Mouse (Mus musculus) MEL (cell line): ENCODE results near the gene Nckap1. TPM values are rescaled to one million over a fixed set of nuclear protein-coding genes. Genes with fewer than 3 reads are reported as not detected.

Experiments used
- DNase-seq: peaks from one replicate; pipeline ENCODE4 v3.0.0; 2011; ENCODE audit warnings: low read depth, low spot score
- H3K27ac ChIP-seq: 2 replicates; pipeline ENCODE4 v1.5.1; 2012; ENCODE audit warnings: low read depth, mild to moderate bottlenecking, control low read depth, low read length, moderate library complexity; ENCODE audit not compliant: control insufficient read depth
- H3K27me3 ChIP-seq, 2 experiments: fragments of 150-350 bp in 1 of 2; sonication (generic) in 1 of 2; 2 replicates each; pipeline ENCODE4 v1.6.1; 2012; ENCODE audit warnings: low read length in 2 of 2, mild to moderate bottlenecking in 2 of 2, improper control_type of control experiment in 1 of 2, moderate library complexity in 1 of 2; ENCODE audit not compliant: insufficient read depth in 2 of 2, control insufficient read depth in 1 of 2
- H3K36me3 ChIP-seq, 2 experiments: 2 replicates each; pipeline ENCODE4 v1.6.1; 2012 to 2014; ENCODE audit warnings: low read length in 2 of 2, improper control_type of control experiment in 1 of 2, inconsistent platforms in 1 of 2, mild to moderate bottlenecking in 1 of 2; ENCODE audit not compliant: insufficient read depth in 2 of 2, control insufficient read depth in 1 of 2
- H3K4me1 ChIP-seq, 2 experiments: fragments of 150-350 bp in 1 of 2; sonication (generic) in 1 of 2; 2 replicates each; pipeline ENCODE4 v1.6.1; 2012; ENCODE audit warnings: low read length in 2 of 2, improper control_type of control experiment in 1 of 2, mild to moderate bottlenecking in 1 of 2; ENCODE audit not compliant: insufficient read depth in 2 of 2, control insufficient read depth in 1 of 2
- H3K4me3 ChIP-seq, 2 experiments: fragments of 150-350 bp in 1 of 2; sonication (generic) in 1 of 2; 2 replicates each; pipeline ENCODE4 v1.5.1; 2012; ENCODE audit warnings: low read depth in 2 of 2, low read length in 2 of 2, mild to moderate bottlenecking in 2 of 2, moderate library complexity in 2 of 2, control low read depth in 1 of 2, improper control_type of control experiment in 1 of 2; ENCODE audit not compliant: control insufficient read depth in 1 of 2, insufficient read depth in 1 of 2
- H3K79me2 ChIP-seq: 2 replicates; pipeline ENCODE4 v1.6.1; 2012; ENCODE audit warnings: mild to moderate bottlenecking, low read length, moderate library complexity; ENCODE audit not compliant: control insufficient read depth, poor library complexity, insufficient read depth
- H3K9ac ChIP-seq: 2 replicates; pipeline ENCODE4 v1.6.1; 2012; ENCODE audit warnings: low read depth, mild to moderate bottlenecking, control low read depth, low read length, moderate library complexity; ENCODE audit not compliant: control insufficient read depth, poor library complexity, severe bottlenecking
- H3K9me3 ChIP-seq: fragments of 150-350 bp; sonication (generic); replicated peaks from 2 replicates; pipeline ENCODE4 v1.6.1; 2012; ENCODE audit warnings: mild to moderate bottlenecking, low read length, improper control_type of control experiment, moderate library complexity; ENCODE audit not compliant: insufficient read depth
- BHLHE40 ChIP-seq: IDR thresholded peaks from 2 replicates; pipeline ENCODE4 v1.6.1; 2012; ENCODE audit warnings: low read depth, mild to moderate bottlenecking, inconsistent platforms, low read length, improper control_type of control experiment, borderline replicate concordance
- CHD2 ChIP-seq: IDR thresholded peaks from 2 replicates; pipeline ENCODE4 v1.6.1; 2011; ENCODE audit warnings: low read length, improper control_type of control experiment
- CTCF ChIP-seq, 3 experiments: IDR thresholded peaks in 2 of 3; conservative IDR thresholded peaks in 1 of 3; 2 replicates each; pipeline ENCODE4 v1.5.1; 2011 to 2012; ENCODE audit warnings: low read length in 3 of 3, low read depth in 2 of 3, mild to moderate bottlenecking in 2 of 3, improper control_type of control experiment in 1 of 3, inconsistent platforms in 1 of 3, mixed read lengths in 1 of 3, moderate library complexity in 1 of 3; ENCODE audit not compliant: control insufficient read depth in 1 of 3, insufficient read depth in 1 of 3, poor library complexity in 1 of 3, severe bottlenecking in 1 of 3
- E2F4 ChIP-seq: IDR thresholded peaks from 2 replicates; pipeline ENCODE4 v1.6.1; 2011; ENCODE audit warnings: low read depth, low read length, improper control_type of control experiment, borderline replicate concordance
- EP300 ChIP-seq, 2 experiments: IDR thresholded peaks; 2 replicates each; pipeline ENCODE4 v1.6.1; 2011; ENCODE audit warnings: improper control_type of control experiment in 2 of 2, low read length in 2 of 2, low read depth in 1 of 2, mild to moderate bottlenecking in 1 of 2
- GABPA ChIP-seq: IDR thresholded peaks from 2 replicates; pipeline ENCODE4 v1.6.1; 2012; ENCODE audit warnings: low read depth, mild to moderate bottlenecking, inconsistent platforms, low read length, improper control_type of control experiment, moderate library complexity
- JUND ChIP-seq: IDR thresholded peaks from 2 replicates; pipeline ENCODE4 v1.6.1; 2011; ENCODE audit warnings: low read depth, mild to moderate bottlenecking, improper control_type of control experiment, low read length
- KAT2A ChIP-seq: conservative IDR thresholded peaks from 2 replicates; pipeline ENCODE4 v1.6.1; 2012; ENCODE audit warnings: low read depth, low read length, improper control_type of control experiment, inconsistent platforms
- MAFK ChIP-seq: IDR thresholded peaks from 2 replicates; pipeline ENCODE4 v1.6.1; 2011; ENCODE audit warnings: low read depth, mild to moderate bottlenecking, low read length, improper control_type of control experiment, borderline replicate concordance
- MYC ChIP-seq: IDR thresholded peaks from 2 replicates; pipeline ENCODE4 v1.6.1; 2011; ENCODE audit warnings: low read depth, mild to moderate bottlenecking, low read length, improper control_type of control experiment, moderate library complexity
- POLR2A ChIP-seq, 2 experiments: IDR thresholded peaks; 2 replicates each; pipeline ENCODE4 v1.6.1; 2011 to 2012; ENCODE audit warnings: low read length in 2 of 2, mild to moderate bottlenecking in 2 of 2, control low read depth in 1 of 2, improper control_type of control experiment in 1 of 2, low read depth in 1 of 2, moderate library complexity in 1 of 2; ENCODE audit not compliant: control insufficient read depth in 1 of 2, insufficient read depth in 1 of 2, poor library complexity in 1 of 2
- POLR2AphosphoS2 ChIP-seq: IDR thresholded peaks from 2 replicates; pipeline ENCODE4 v1.6.1; 2011; ENCODE audit warnings: low read length, improper control_type of control experiment
- POLR2AphosphoS5 ChIP-seq: IDR thresholded peaks from 2 replicates; pipeline ENCODE4 v1.6.1; 2012; ENCODE audit warnings: low read depth, borderline replicate concordance, mild to moderate bottlenecking, inconsistent platforms, low read length, moderate library complexity, mixed read lengths
- RAD21 ChIP-seq: IDR thresholded peaks from 2 replicates; pipeline ENCODE4 v1.6.1; 2011; ENCODE audit warnings: mild to moderate bottlenecking, low read depth, low read length, improper control_type of control experiment
- RCOR1 ChIP-seq: IDR thresholded peaks from 2 replicates; pipeline ENCODE4 v1.6.1; 2012; ENCODE audit warnings: low read depth, mild to moderate bottlenecking, inconsistent platforms, low read length, improper control_type of control experiment
- SIN3A ChIP-seq: IDR thresholded peaks from 2 replicates; pipeline ENCODE4 v1.6.1; 2012; ENCODE audit warnings: low read length, improper control_type of control experiment, inconsistent platforms
- SMC3 ChIP-seq: IDR thresholded peaks from 2 replicates; pipeline ENCODE4 v1.6.1; 2011; ENCODE audit warnings: low read depth, low read length, improper control_type of control experiment
- USF1 ChIP-seq: IDR thresholded peaks from 2 replicates; pipeline ENCODE4 v1.6.1; 2014; ENCODE audit warnings: low read depth, mild to moderate bottlenecking, inconsistent platforms, low read length, improper control_type of control experiment, moderate library complexity
- ZMIZ1 ChIP-seq: IDR thresholded peaks from 2 replicates; pipeline ENCODE4 v1.6.1; 2012; ENCODE audit warnings: low read depth, mild to moderate bottlenecking, inconsistent platforms, low read length, improper control_type of control experiment, moderate library complexity
- polyA plus RNA-seq, 2 experiments: library from polyadenylated mRNA; stranded (reverse) in 1 of 2; unstranded in 1 of 2; fragments of >175 nt in 1 of 2; fragments of >200 nt in 1 of 2; gene quantifications; 2 replicates each; pipeline versions ENCODE4 v1.2.1 to v1.2.4; 2012; ENCODE audit warnings: low replicate concordance in 2 of 2, low read depth in 1 of 2; ENCODE audit not compliant: insufficient read length in 2 of 2, insufficient read depth in 1 of 2, missing spikeins in 1 of 2
- total RNA-seq: library from RNA; depleted of rRNA; stranded (reverse); fragments of 300-350 nt; gene quantifications from 2 replicates; pipeline ENCODE4 v1.2.3, GENCODE M21; 2012

Nckap1 gene
- total and polyA plus RNA-seq, 3 experiments: 5.9 to 7.1 TPM; not detected in 1

DNA sequence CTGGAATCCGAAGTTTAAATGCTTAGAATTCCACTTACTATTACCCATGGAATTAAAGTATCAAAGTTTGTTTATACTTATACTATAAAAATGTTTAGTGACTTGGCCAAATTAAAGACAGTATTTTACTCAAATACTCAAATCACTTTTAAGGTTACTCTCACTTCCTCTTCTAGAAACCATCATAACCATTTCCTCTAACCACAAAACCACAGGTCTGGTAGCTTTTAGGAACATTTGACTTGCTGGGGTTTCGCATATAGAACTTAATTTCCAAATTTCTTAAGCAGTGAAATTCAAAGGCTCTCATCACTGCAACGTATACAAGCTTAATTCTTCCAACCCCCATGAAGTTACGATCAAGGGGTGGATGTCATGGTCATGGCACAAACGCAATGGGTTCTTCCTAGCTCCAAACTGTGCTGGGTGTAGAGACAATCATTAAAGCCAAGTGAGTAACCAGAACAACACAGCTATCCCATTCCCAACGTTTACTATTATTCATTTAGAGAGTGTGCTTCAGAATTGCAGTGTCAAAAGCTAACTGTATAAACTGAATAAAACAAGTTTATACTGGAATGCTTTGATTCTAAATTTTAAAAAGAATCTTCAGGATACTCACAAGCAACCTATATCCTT, 1.8 kb downstream of the Nckap1 start:
- H3K36me3 ChIP-seq: peaks cover 0 to 3% of the 10 kb centered on the region in 2 experiments; a peak in 2 of 4 replicates
- peaks cover 1% of the 10 kb centered on the region for H3K79me2 ChIP-seq
- no peak overlapping the region for H3K9ac ChIP-seq
- H3K9me3 ChIP-seq: no peaks in the 10 kb centered on the region
- H3K27me3 ChIP-seq: peaks cover 0 to 5% of the 10 kb centered on the region in 2 experiments; a peak in 3 of 4 replicates
- H3K4me3 ChIP-seq: no peak overlapping the region
- peaks cover 3 to 9% of the 10 kb centered on the region in 2 experiments for H3K4me1 ChIP-seq
- DNase-seq: peak; percentile 75
- peak in 1 of 2 experiments; percentile 31; a peak in 1 of 4 replicates for TF ChIP-seq EP300 (IDR thresholded peaks at IDR 0.05; ENCODE audit: low read depth in 1 of 2, low read length in 2 of 2)
- peak; percentile 78 for TF ChIP-seq MAFK
- TF ChIP-seq RCOR1: peak; percentile 99
- no peak for TF ChIP-seq CHD2
- TF ChIP-seq CTCF (IDR thresholded peaks at IDR 0.05 in 2 of 3, conservative IDR thresholded peaks at IDR 0.05 in 1 of 3; ENCODE audit: control insufficient read depth in 1 of 3, insufficient read depth in 1 of 3, low read depth in 2 of 3, low read length in 3 of 3, poor library complexity in 1 of 3, severe bottlenecking in 1 of 3): no peak
- peak; percentile 30; the same call in 1 of the 2 replicates for TF ChIP-seq BHLHE40
- no peak overlapping the region for H3K27ac ChIP-seq

GRCm38 (mm10) chr2:80577286-80577685, 3.9 kb downstream of the Nckap1 start:
- Histone ChIP-seq H3K9ac (no peak overlapping the region), H3K4me3 (no peak overlapping the region), H3K4me1 (peaks cover 3 to 9% of the 10 kb centered on the region in 2 experiments), H3K36me3 (peaks cover 0 to 3% of the 10 kb centered on the region in 2 experiments; a peak in 2 of 4 replicates), H3K9me3 (no peaks in the 10 kb centered on the region), H3K79me2 (peaks cover 1% of the 10 kb centered on the region), H3K27me3 (peaks cover 0 to 3% of the 10 kb centered on the region in 2 experiments; a peak in 1 of 4 replicates), H3K27ac (no peak overlapping the region)
- TF ChIP-seq POLR2AphosphoS5: no peak
- TF ChIP-seq E2F4: no peak
- no peak for TF ChIP-seq GABPA
- no peak for TF ChIP-seq USF1
- TF ChIP-seq POLR2AphosphoS2: no peak
- DNase-seq: no peak

- Histone ChIP-seq H3K79me2 (no peaks in the 10 kb centered on the region), H3K9ac (no peak overlapping the region), H3K4me3 (no peak overlapping the region), H3K4me1 (no peaks in the 10 kb centered on the region), H3K27ac (no peak overlapping the region), H3K9me3 (no peaks in the 10 kb centered on the region), H3K36me3 (no peaks in the 10 kb centered on the region), H3K27me3 (no peaks in the 10 kb centered on the region)
- TF ChIP-seq ZMIZ1: no peak
- TF ChIP-seq BHLHE40: no peak
- TF ChIP-seq RAD21: no peak
- TF ChIP-seq MAFK: no peak
- TF ChIP-seq GABPA: no peak
- no peak for TF ChIP-seq KAT2A
- no peak for TF ChIP-seq RCOR1
- TF ChIP-seq POLR2A (IDR thresholded peaks at IDR 0.05; ENCODE audit: control insufficient read depth in 1 of 2, insufficient read depth in 1 of 2, low read depth in 1 of 2, low read length in 2 of 2, poor library complexity in 1 of 2): no peak
- TF ChIP-seq MYC: no peak
- no peak for TF ChIP-seq SMC3
- no peak for TF ChIP-seq SIN3A
- TF ChIP-seq JUND: no peak
- DNase-seq: no peak
Measured at GRCm38 (mm10) chr2:80570656-80571055, 10.5 kb downstream of the Nckap1 start.
